25 mouse cellular contexts compared by ENCODE assay signal in genomic region chr6:83475431-83475830, GRCm38 (mm10). TPM values are rescaled to one million over a fixed set of nuclear protein-coding genes. Genes with fewer than 3 reads are reported as not detected.
A peak's percentile ranks its signal among the peaks of the same experiment; 100 is the strongest.
DNase-seq lines count a peak whose midpoint lies in the region; ATAC-seq lines count a peak whose summit lies in the region.
"Had no signal": no experiment of that assay in that cellular context is flagged by ENCODE, and none has a peak within 500 bp of the region (broad histone marks: within the 10 kb centered on the region; RNA-seq: fewer than 3 reads in every experiment).

No protein-coding gene starts in this region.

- whole genome bisulfite sequencing in hindbrain, embryonic 10.5 days, result 79% methylated on average over 7 of the region's 7 CpGs
- WGBS in hindbrain, embryonic 11.5 days, result 78% methylated on average over 7 of the region's 7 CpGs

- no peaks in the 10 kb centered on the region for H3K9me3 ChIP-seq in hindbrain, embryonic 10.5 days
- H3K9me3 ChIP-seq in hindbrain, embryonic 11.5 days (ENCODE audit: control insufficient read depth, low read length), result no peaks in the 10 kb centered on the region
- H3K9me3 ChIP-seq: forebrain, embryonic 10.5 days; forebrain, embryonic 13.5 days; heart, embryonic 10.5 days had no signal

- no peaks in the 10 kb centered on the region; the same call in none of the 2 replicates for H3K4me1 ChIP-seq in hindbrain, embryonic 10.5 days (replicated peaks)
- H3K4me1 ChIP-seq in hindbrain, embryonic 11.5 days (replicated peaks; ENCODE audit: control insufficient read depth, insufficient read depth, low read length), result no peaks in the 10 kb centered on the region
- peaks cover 9% of the 10 kb centered on the region for H3K4me1 ChIP-seq in brown adipose tissue, adult 24 weeks (ENCODE audit: control insufficient read depth, insufficient read depth, insufficient read length, low read length)
- H3K4me1 ChIP-seq: forebrain, embryonic 10.5 days; forebrain, embryonic 13.5 days had no signal

- 0 out of 2 replicates have a peak overlapping the region, but pooled peaks have one; percentile 23 for H3K27ac ChIP-seq in hindbrain, embryonic 10.5 days
- H3K27ac ChIP-seq in hindbrain, embryonic 11.5 days (ENCODE audit: low read depth, low read length), result no peak overlapping the region
- 0 out of 2 replicates have a peak overlapping the region, but pooled peaks have one; percentile 15 for H3K27ac ChIP-seq in brown adipose tissue, adult 24 weeks (replicated peaks; ENCODE audit: low read depth, low read length)
- H3K27ac ChIP-seq: forebrain, embryonic 10.5 days; forebrain, embryonic 13.5 days; gastrocnemius, adult 2 months; heart, adult 2 months; heart, embryonic 10.5 days; hindbrain, embryonic 14.5 days; hindbrain, postnatal 0 days had no signal

- H3K4me3 ChIP-seq in hindbrain, embryonic 10.5 days, result no peak overlapping the region
- no peak overlapping the region for H3K4me3 ChIP-seq in hindbrain, embryonic 11.5 days (ENCODE audit: low read depth, low read length)
- H3K4me3 ChIP-seq in brown adipose tissue, adult 24 weeks (ENCODE audit: insufficient read depth, low read depth, low read length), result no peak overlapping the region
- H3K4me3 ChIP-seq: forebrain, embryonic 10.5 days; forebrain, embryonic 13.5 days; gastrocnemius, adult 2 months; heart, adult 2 months; heart, embryonic 10.5 days had no signal

- no peak overlapping the region for H3K4me2 ChIP-seq in hindbrain, embryonic 11.5 days (replicated peaks; ENCODE audit: low read depth, low read length)
- H3K4me2 ChIP-seq: forebrain, embryonic 13.5 days; hindbrain, embryonic 14.5 days had no signal

- no peak for DNase-seq in hindbrain, embryonic 10.5 days (ENCODE audit: low spot score)
- no peak for DNase-seq in hindbrain, embryonic 11.5 days (ENCODE audit: low spot score)
- DNase-seq in 416B (ENCODE audit: low read depth), result peak; percentile 41
- no peak for DNase-seq in T-cell, adult 2 months (ENCODE audit: low spot score)
- DNase-seq in right cerebral cortex, postnatal 25 days, result no peak
- DNase-seq: adrenal gland, postnatal 10 days; adrenal gland, postnatal 36 days; cerebellum, adult 18-20 months; cerebellum, adult 9-10 months; cerebellum, postnatal 14 days; gastrocnemius, adult 2 months; gastrocnemius, postnatal 14 days; kidney, adult 18-20 months had no signal

- ATAC-seq in hindbrain, embryonic 11.5 days (ENCODE audit: low FRiP score), result no peak
- ATAC-seq: activated CD4-positive, CD25-positive, alpha-beta regulatory T cell, adult 4 months; CD4-positive, CD25-positive, alpha-beta regulatory T cell, adult 4 months; forebrain, embryonic 13.5 days; forebrain, embryonic 16.5 days; hindbrain, postnatal 0 days; inflammation-experienced regulatory T-cells, adult 6 months; intestine, embryonic 16.5 days had no signal

- H3K9ac ChIP-seq in hindbrain, embryonic 11.5 days (ENCODE audit: low read depth, low read length), result no peak overlapping the region
- H3K9ac ChIP-seq: forebrain, embryonic 13.5 days; hindbrain, embryonic 14.5 days had no signal

- no peaks in the 10 kb centered on the region for H3K27me3 ChIP-seq in hindbrain, embryonic 10.5 days (ENCODE audit: insufficient read depth, poor library complexity, severe bottlenecking)
- H3K27me3 ChIP-seq in hindbrain, embryonic 11.5 days (ENCODE audit: control insufficient read depth, insufficient read depth, low read length), result no peaks in the 10 kb centered on the region
- H3K27me3 ChIP-seq: forebrain, embryonic 13.5 days had no signal

- peaks cover 25% of the 10 kb centered on the region for H3K36me3 ChIP-seq in hindbrain, embryonic 10.5 days
- H3K36me3 ChIP-seq in hindbrain, embryonic 11.5 days (ENCODE audit: control insufficient read depth, insufficient read depth, low read length), result no peaks in the 10 kb centered on the region

RNA-seq across cellular contexts. Expression of gene Tet3, which starts 16.5 kb away (rescaled TPM):
- polyA plus RNA-seq in hindbrain, embryonic 10.5 days (2016; fragmentation: Nextera tagmentation; extraction: Ambion mirVana), result 51.1 and 56.5 TPM in 2 replicates
- polyA plus RNA-seq in hindbrain, embryonic 11.5 days (2014; fragmentation: Nextera tagmentation; extraction: Ambion mirVana), result 45.3 and 55.6 TPM in 2 replicates
- polyA plus RNA-seq in brown adipose tissue, adult 24 weeks (2012; ENCODE audit: insufficient read depth, insufficient read length, missing spikeins), result 5.0 and 7.0 TPM in 2 replicates

RNA-seq across cellular contexts. Expression of gene Dguok, which starts 31.3 kb away (rescaled TPM):
- 61.3 and 68.8 TPM in 2 replicates for polyA plus RNA-seq in hindbrain, embryonic 10.5 days (2016; fragmentation: Nextera tagmentation; extraction: Ambion mirVana)
- polyA plus RNA-seq in hindbrain, embryonic 11.5 days (2014; fragmentation: Nextera tagmentation; extraction: Ambion mirVana), result 57.0 and 65.7 TPM in 2 replicates
- 33.1 and 34.8 TPM in 2 replicates for polyA plus RNA-seq in brown adipose tissue, adult 24 weeks (2012; ENCODE audit: insufficient read depth, insufficient read length, missing spikeins)
